Mouse (Mus musculus) intestine, embryonic 15.5 days (tissue): Measurements from ENCODE around the gene Tsc22d1. TPM values are rescaled to one million over a fixed set of nuclear protein-coding genes. Genes with fewer than 3 reads are reported as not detected.

Experiments
- ATAC-seq: fragments of 200-750 bp; cut with Nextera tagmentation; 2 replicates; pipeline ENCODE4 v1.8.0; 2017; ENCODE audit warnings: moderate TSS enrichment, moderate library complexity
- H3K27ac ChIP-seq: fragments of 300-500 bp; sonication (generic); 2 replicates; pipeline ENCODE4 v1.5.1; 2015; ENCODE audit warnings: mild to moderate bottlenecking, inconsistent platforms
- H3K27me3 ChIP-seq: fragments of 300-500 bp; sonication (generic); replicated peaks from 2 replicates; pipeline ENCODE4 v1.6.1; 2015; ENCODE audit warnings: inconsistent platforms
- H3K36me3 ChIP-seq: fragments of 300-500 bp; sonication (generic); 2 replicates; pipeline ENCODE4 v1.6.1; 2015; ENCODE audit warnings: inconsistent platforms
- H3K4me1 ChIP-seq: fragments of 300-500 bp; sonication (generic); replicated peaks from 2 replicates; pipeline ENCODE4 v1.6.1; 2015; ENCODE audit warnings: inconsistent platforms
- H3K4me2 ChIP-seq: fragments of 300-500 bp; sonication (generic); replicated peaks from 2 replicates; pipeline ENCODE4 v1.6.1; 2015; ENCODE audit warnings: mild to moderate bottlenecking, inconsistent platforms
- H3K4me3 ChIP-seq: fragments of 300-500 bp; sonication (generic); replicated peaks from 2 replicates; pipeline ENCODE4 v1.5.1; 2015; ENCODE audit warnings: inconsistent platforms
- H3K9ac ChIP-seq: fragments of 300-500 bp; sonication (generic); 2 replicates; pipeline ENCODE4 v1.6.1; 2015; ENCODE audit warnings: inconsistent platforms
- H3K9me3 ChIP-seq: fragments of 300-500 bp; sonication (generic); 2 replicates; pipeline ENCODE4 v1.6.1; 2016; ENCODE audit warnings: inconsistent platforms
- WGBS: fragments of 180-500 bp; shearing (Covaris S2); methylation state at CpG from one replicate; pipeline ENCODE4 v1.1.7; 2015; 5-methylcytosine and 5-hydroxymethylcytosine counted together
- polyA plus RNA-seq: library from polyadenylated mRNA; unstranded; fragments of >200 nt; fragmentation: Nextera tagmentation; extraction: Ambion mirVana; gene quantifications from 2 replicates; pipeline ENCODE4 v1.2.1, GENCODE M21; 2015

Tsc22d1 gene
- polyA plus RNA-seq, 1 experiment from 2014 or later, result 386 TPM

GRCm38 (mm10) chr14:76452751-76453360, 38.1 kb downstream of the Tsc22d1 start:
- Histone ChIP-seq H3K4me3 (no peak overlapping the region), H3K27ac (no peak overlapping the region), H3K4me2 (no peak overlapping the region), H3K9ac (no peak overlapping the region), H3K27me3 (no peaks in the 10 kb centered on the region), H3K9me3 (no peaks in the 10 kb centered on the region), H3K36me3 (no peaks in the 10 kb centered on the region), H3K4me1 (0 out of 2 replicates have a peak, but pooled peaks cover 9% of the 10 kb centered on the region)
- WGBS, result 81% methylated on average over 17 of the region's 17 CpGs
- ATAC-seq, result no peak

DNA sequence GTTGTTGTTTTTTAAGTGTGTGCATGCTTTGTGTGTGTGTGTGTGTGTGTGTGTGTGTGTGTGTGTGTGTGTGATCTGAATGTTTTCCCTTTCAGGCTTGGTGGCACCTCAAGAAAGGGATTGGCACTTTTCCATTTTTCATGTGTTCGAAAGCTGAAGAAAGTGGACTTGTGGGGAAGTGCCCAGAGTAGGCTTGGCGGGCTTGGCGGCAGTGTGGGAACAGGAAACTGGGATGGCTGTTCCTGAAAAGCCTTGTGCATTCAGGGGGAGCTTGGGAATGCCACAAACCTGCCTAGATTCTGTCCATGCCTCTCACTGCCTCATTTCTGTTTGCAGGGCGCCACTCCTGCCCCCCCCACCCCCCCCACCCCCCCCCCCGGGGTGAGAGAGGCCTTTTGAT, 39.9 kb downstream of the Tsc22d1 start:
- Histone ChIP-seq H3K4me3 (no peak overlapping the region), H3K27me3 (no peaks in the 10 kb centered on the region), H3K4me2 (no peak overlapping the region), H3K4me1 (0 out of 2 replicates have a peak, but pooled peaks cover 7% of the 10 kb centered on the region), H3K36me3 (no peaks in the 10 kb centered on the region), H3K9me3 (no peaks in the 10 kb centered on the region), H3K9ac (no peak overlapping the region), H3K27ac (no peak overlapping the region)
- 73% methylated on average over 5 of the region's 5 CpGs for WGBS
- ATAC-seq, result no peak

GRCm38 (mm10) chr14:76455159-76455558, 40.4 kb downstream of the Tsc22d1 start:
- Histone ChIP-seq H3K4me2 (no peak overlapping the region), H3K36me3 (no peaks in the 10 kb centered on the region), H3K27ac (no peak overlapping the region), H3K4me3 (no peak overlapping the region), H3K9me3 (no peaks in the 10 kb centered on the region), H3K27me3 (no peaks in the 10 kb centered on the region), H3K4me1 (0 out of 2 replicates have a peak, but pooled peaks cover 6% of the 10 kb centered on the region), H3K9ac (no peak overlapping the region)
- WGBS, result 74% methylated on average over 7 of the region's 7 CpGs
- no peak for ATAC-seq

GRCm38 (mm10) chr14:76457696-76458095, 42.9 kb downstream of the Tsc22d1 start:
- H3K4me1 ChIP-seq, result 0 out of 2 replicates have a peak, but pooled peaks cover 5% of the 10 kb centered on the region

GRCm38 (mm10) chr14:76460181-76460580, 45.4 kb downstream of the Tsc22d1 start:
- H3K9ac ChIP-seq, result no peak overlapping the region
- no peak overlapping the region for H3K4me2 ChIP-seq
- H3K27me3 ChIP-seq, result no peaks in the 10 kb centered on the region
- WGBS, result 74% methylated on average over 7 of the region's 7 CpGs
- no peaks in the 10 kb centered on the region for H3K36me3 ChIP-seq
- H3K9me3 ChIP-seq, result no peaks in the 10 kb centered on the region
- H3K27ac ChIP-seq, result no peak overlapping the region
- no peak for ATAC-seq
- no peak overlapping the region for H3K4me3 ChIP-seq
- peaks cover 1% of the 10 kb centered on the region; the same call in 1 of the 2 replicates for H3K4me1 ChIP-seq

More at GRCm38 (mm10) chr14:76457696-76458095, 42.9 kb downstream of the Tsc22d1 start:
- H3K9me3 ChIP-seq, result no peaks in the 10 kb centered on the region
- H3K27me3 ChIP-seq, result no peaks in the 10 kb centered on the region
- WGBS, result 92% methylated on average over 3 of the region's 3 CpGs
- no peak overlapping the region for H3K27ac ChIP-seq
- no peak overlapping the region for H3K4me3 ChIP-seq
- ATAC-seq, result no peak
- H3K36me3 ChIP-seq, result no peaks in the 10 kb centered on the region
- H3K4me2 ChIP-seq, result no peak overlapping the region
- no peak overlapping the region for H3K9ac ChIP-seq

DNA sequence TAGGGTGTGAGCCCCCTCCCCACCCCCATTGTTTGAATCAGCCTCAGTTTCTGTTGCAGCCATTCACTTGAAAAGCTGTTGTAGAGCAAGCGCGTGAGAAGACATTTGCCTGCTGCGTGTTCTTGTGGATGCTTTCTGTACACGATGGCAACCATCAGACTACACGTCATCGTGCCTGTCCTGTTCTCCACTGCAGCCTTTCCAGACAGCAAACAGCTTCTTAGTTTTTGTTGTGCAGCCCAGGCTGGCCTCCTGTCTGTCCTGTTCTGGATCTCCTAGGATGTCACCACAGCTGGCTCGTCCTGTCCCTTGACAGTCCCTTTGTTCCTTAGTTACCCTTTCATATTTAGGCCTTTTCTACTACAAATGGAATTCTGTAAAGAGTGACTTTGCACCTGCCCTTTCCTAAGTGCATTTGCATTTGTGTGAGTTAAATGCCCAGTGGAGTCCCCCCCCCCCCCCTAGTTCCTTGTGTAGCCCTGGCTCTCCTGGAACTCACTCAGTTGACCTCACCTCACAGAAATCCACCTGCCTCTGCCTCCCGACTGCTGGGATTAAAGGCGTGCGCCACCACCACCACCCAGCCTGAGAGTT, 46.5 kb downstream of the Tsc22d1 start:
- H3K27ac ChIP-seq, result no peak overlapping the region
- no peaks in the 10 kb centered on the region for H3K9me3 ChIP-seq
- H3K4me3 ChIP-seq, result no peak overlapping the region
- no peak overlapping the region for H3K4me2 ChIP-seq
- H3K4me1 ChIP-seq, result no peaks in the 10 kb centered on the region; the same call in 1 of the 2 replicates
- ATAC-seq, result no peak
- H3K36me3 ChIP-seq, result no peaks in the 10 kb centered on the region
- no peaks in the 10 kb centered on the region for H3K27me3 ChIP-seq
- no peak overlapping the region for H3K9ac ChIP-seq
- 83% methylated on average over 10 of the region's 10 CpGs for WGBS

DNA sequence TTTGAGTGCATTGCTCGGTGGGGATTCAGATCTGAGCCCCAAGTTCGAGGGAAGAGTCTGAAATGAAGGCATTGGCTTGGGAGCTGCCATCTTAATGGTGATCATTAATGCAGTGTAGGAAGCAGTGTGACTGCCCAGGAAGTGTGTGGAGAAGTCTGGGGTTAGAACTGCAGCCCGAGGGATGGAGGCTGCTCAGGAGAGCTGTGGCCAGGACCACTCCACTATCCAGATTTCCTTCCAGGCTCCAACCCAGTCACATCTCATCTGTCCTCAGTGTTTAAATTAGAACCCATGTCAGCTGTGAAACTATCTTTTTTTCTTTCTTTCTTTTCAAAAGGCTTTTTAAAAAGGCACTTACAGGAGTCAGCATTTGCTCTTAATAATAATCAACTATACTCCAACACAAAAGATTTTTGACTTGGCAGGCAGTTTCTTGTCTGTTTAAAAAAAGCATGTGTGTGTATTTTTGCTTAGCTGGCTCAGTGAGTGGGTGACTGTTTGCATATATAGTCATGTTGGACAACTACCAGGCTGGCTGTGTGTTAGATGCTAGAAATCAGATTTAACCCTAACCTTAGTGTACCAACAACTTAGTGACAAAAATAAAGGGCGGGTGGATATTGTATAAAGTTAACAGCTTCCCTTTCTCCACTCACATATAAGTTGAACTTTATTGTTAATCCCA, 48.8 kb downstream of the Tsc22d1 start:
- H3K27me3 ChIP-seq, result no peaks in the 10 kb centered on the region
- H3K4me3 ChIP-seq, result no peak overlapping the region
- no peak overlapping the region for H3K9ac ChIP-seq
- H3K4me2 ChIP-seq, result no peak overlapping the region
- H3K36me3 ChIP-seq, result no peaks in the 10 kb centered on the region
- H3K9me3 ChIP-seq, result no peaks in the 10 kb centered on the region
- peaks cover 2% of the 10 kb centered on the region; the same call in 1 of the 2 replicates for H3K4me1 ChIP-seq
- 82% methylated on average over 4 of the region's 4 CpGs for WGBS
- H3K27ac ChIP-seq, result peak overlapping the region; percentile 38; the same call in 1 of the 2 replicates
- no peak for ATAC-seq

DNA sequence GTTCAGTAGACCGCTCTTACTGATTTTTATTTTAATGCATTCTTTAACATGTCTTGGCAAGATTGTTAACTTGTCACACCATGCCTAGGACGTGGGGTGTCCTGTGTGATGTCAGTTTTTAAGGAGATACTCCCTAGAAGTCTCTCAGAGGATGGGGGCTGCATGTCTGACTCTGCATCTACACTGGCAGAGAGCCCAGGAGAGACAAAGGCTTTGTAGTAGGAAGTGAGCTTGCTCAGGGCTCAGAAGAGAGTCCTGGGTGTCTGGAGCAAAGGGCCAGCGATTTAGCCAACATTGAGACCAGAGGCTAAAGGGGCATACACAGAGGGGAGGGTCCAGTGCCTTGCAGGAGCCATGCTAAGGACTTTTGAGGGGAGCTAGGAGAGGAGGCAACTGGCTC, 50.2 kb downstream of the Tsc22d1 start:
- Histone ChIP-seq H3K4me2 (no peak overlapping the region), H3K4me3 (no peak overlapping the region), H3K27ac (no peak overlapping the region), H3K27me3 (no peaks in the 10 kb centered on the region), H3K9me3 (no peaks in the 10 kb centered on the region), H3K9ac (no peak overlapping the region), H3K4me1 (peaks cover 2% of the 10 kb centered on the region; the same call in 1 of the 2 replicates), H3K36me3 (no peaks in the 10 kb centered on the region)
- 74% methylated on average over 3 of the region's 3 CpGs for WGBS
- no peak for ATAC-seq

- WGBS, result 34% methylated on average over 18 of the region's 18 CpGs
- Histone ChIP-seq H3K4me2 (no peak overlapping the region), H3K4me1 (peaks cover 5% of the 10 kb centered on the region; the same call in 1 of the 2 replicates), H3K27ac (no peak overlapping the region), H3K4me3 (no peak overlapping the region), H3K9me3 (no peaks in the 10 kb centered on the region), H3K27me3 (no peaks in the 10 kb centered on the region), H3K9ac (no peak overlapping the region), H3K36me3 (no peaks in the 10 kb centered on the region)
- peak; percentile 82 for ATAC-seq
These were observed 52.0 kb downstream of the Tsc22d1 start for GRCm38 (mm10) chr14:76466641-76467323.

- Histone ChIP-seq H3K27me3 (no peaks in the 10 kb centered on the region), H3K27ac (no peak overlapping the region), H3K9me3 (no peaks in the 10 kb centered on the region), H3K4me2 (no peak overlapping the region), H3K36me3 (no peaks in the 10 kb centered on the region), H3K4me1 (peaks cover 5% of the 10 kb centered on the region; the same call in 1 of the 2 replicates), H3K4me3 (no peak overlapping the region), H3K9ac (no peak overlapping the region)
- ATAC-seq, result no peak
- WGBS, result 62% methylated on average over 11 of the region's 11 CpGs
These were observed 53.2 kb downstream of the Tsc22d1 start for GRCm38 (mm10) chr14:76467932-76468331.

DNA sequence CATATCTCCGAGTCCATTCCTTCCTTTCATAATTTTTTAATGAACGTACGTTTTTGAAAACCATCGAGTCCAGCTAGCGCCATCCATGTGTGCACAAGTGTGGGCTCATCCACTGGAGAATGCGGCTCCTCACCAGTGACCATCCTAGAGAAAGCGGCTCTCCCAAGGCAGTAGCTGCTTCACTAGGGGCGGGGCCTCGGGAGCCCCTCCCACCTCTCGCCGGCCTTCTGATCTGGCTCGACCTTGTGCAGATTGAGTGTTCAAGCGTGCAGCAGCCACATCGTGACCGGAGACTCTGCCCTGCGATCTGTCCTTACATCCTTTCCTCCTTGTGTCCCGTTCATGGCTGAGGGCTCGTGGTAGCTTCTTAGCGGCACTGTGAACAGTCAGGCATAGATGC, 56.5 kb downstream of the Tsc22d1 start:
- no peaks in the 10 kb centered on the region for H3K36me3 ChIP-seq
- no peak overlapping the region for H3K4me3 ChIP-seq
- WGBS, result 67% methylated on average over 19 of the region's 19 CpGs
- H3K27ac ChIP-seq, result no peak overlapping the region
- no peaks in the 10 kb centered on the region for H3K27me3 ChIP-seq
- ATAC-seq, result no peak
- H3K4me2 ChIP-seq, result no peak overlapping the region
- peaks cover 5% of the 10 kb centered on the region; the same call in 1 of the 2 replicates for H3K4me1 ChIP-seq
- no peak overlapping the region for H3K9ac ChIP-seq
- H3K9me3 ChIP-seq, result no peaks in the 10 kb centered on the region

GRCm38 (mm10) chr14:76472487-76472886, 57.7 kb downstream of the Tsc22d1 start:
- Histone ChIP-seq H3K4me2 (no peak overlapping the region), H3K9me3 (no peaks in the 10 kb centered on the region), H3K27ac (no peak overlapping the region), H3K36me3 (no peaks in the 10 kb centered on the region), H3K4me1 (peaks cover 7% of the 10 kb centered on the region; the same call in 1 of the 2 replicates), H3K9ac (no peak overlapping the region), H3K4me3 (no peak overlapping the region), H3K27me3 (no peaks in the 10 kb centered on the region)
- 58% methylated on average over 8 of the region's 8 CpGs for WGBS
- no peak for ATAC-seq
